Mouse (Mus musculus): Measurements from ENCODE around the gene Pou3f1.

The Pou3f1 gene

DNA sequence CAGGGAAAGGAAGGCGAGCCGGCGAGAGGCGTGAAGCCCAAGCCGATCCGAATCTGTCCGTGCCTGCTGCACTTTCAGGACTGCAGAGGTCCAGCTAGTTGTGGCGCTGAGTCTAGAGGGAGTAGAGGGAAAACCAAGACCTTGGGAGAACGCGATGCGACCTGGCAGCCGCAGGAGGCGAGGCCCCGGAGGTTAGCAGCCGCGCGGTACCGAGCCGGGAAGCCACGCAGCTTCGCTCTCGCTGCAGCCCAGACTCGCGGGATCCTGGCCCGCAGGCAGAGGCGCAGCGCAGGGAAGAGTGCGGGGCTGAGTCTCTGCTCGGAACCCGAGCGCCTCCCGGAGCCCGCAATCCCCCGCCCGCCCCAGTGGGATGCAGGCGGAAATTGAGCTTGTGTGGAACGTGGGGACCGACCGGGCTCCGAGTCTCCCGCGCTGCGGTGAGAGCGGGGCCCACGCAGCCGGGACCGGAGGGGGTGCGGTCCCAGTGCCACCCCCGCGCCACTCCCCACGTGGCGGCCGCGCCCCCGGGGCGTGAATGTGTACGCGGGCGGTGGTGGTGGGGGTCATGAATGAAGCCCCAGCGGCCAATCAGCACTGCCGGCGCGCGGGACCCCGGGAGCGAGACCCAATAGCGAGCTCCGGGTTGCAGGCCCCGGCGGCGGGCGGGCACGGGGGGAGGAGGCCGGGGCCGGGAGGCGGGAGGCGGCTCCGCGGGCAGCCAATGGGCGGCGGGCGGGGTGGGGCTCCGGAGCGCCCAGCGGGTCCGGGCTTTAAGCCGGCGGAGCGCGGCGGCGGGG is 445 bp downstream of the Pou3f1 start:
- DNase-seq (ENCODE audit: low spot score in 2 of 2), result peak; percentile 73 to 77

DNA sequence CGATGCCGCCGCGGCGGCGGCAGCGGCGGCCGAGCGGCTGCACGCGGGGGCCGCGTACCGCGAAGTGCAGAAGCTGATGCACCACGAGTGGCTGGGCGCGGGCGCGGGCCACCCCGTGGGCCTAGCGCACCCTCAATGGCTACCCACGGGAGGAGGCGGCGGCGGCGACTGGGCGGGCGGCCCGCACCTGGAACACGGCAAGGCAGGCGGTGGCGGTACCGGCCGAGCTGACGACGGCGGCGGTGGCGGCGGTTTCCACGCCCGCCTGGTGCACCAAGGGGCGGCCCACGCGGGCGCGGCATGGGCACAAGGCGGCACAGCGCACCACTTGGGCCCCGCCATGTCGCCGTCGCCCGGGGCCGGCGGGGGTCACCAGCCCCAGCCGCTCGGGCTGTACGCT is 1.2 kb downstream of the Pou3f1 start:
- no peak for DNase-seq (ENCODE audit: low spot score in 2 of 2)

DNA sequence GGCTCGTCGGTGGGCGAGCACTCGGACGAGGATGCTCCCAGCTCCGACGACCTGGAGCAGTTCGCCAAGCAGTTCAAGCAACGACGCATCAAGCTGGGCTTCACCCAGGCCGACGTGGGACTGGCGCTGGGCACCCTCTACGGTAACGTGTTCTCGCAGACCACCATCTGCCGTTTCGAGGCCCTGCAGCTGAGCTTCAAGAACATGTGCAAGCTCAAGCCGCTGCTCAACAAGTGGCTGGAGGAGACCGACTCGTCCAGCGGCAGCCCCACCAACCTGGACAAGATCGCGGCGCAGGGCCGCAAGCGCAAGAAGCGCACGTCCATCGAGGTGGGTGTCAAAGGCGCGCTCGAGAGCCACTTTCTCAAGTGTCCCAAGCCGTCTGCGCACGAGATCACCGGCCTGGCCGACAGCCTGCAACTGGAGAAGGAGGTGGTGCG is 1.8 kb downstream of the Pou3f1 start:
- no peak for DNase-seq (ENCODE audit: low spot score in 2 of 2)

DNA sequence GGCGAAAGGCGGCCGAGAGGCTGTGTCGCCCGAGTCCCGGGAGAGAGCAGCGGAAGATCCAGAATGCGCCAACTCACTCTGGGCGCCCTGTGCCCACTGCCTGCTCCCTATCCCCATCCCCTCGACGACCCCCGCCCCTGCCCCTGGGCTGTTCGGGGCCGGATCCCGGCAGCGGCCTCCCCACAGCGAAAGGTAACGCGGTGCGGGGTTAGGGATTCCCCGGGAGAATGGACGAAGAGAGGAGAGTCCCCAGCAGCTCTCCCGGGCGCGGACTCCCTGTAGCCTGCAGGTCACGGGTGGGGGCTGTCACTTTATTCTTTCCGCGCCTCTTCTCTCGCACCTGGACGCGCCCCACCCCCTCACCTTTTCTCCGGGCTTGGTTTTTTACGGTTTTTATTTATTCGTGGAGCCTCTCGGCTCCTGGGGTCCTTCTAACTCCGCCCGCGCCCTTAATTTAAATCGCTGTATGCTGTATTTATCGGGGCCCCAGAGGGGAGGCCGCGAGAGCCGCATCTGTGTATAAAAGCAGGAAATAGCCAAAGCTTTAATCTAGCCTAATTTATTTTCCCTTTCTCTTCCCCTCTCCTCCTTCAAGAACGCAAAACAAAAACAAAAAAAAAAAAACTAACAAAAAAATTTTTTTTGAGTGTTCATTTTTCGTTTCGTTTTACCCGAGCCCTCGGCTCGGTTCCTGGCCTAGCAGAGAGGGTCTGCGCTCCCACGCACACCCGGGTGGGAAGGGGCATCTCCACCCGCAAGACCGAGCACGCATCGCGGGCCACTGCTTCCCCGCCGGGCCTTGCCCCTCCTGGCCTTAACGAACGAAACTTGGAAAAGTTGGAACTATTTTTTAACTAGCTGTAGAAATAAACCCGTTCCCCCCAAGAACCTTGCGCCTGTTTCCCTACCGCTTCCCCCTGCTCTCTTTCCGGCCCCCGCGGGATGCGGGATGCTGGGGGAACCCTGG is 2.9 kb downstream of the Pou3f1 start:
- no peak for DNase-seq (ENCODE audit: low spot score in 2 of 2)

DNA sequence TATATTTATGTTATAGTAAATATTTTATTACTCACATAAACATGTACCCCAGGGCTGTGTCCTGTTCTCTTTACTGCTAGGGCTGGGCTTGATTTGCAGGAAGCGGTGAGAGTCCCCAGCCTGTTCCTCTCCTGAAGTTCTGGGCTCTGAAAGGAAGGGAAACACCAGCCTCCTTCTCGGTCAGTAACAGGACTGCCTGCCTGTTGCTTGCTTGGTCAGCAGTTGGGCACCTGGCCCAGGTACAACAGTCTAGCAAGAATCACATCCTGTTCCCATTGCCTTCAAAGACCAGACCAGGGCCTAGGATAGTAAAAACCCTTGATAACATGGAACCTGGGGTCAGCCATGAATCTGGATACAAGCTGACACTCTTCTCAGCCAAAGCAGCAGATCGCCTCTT is 4.0 kb downstream of the Pou3f1 start:
- no peak for DNase-seq (ENCODE audit: low spot score in 2 of 2)

DNA sequence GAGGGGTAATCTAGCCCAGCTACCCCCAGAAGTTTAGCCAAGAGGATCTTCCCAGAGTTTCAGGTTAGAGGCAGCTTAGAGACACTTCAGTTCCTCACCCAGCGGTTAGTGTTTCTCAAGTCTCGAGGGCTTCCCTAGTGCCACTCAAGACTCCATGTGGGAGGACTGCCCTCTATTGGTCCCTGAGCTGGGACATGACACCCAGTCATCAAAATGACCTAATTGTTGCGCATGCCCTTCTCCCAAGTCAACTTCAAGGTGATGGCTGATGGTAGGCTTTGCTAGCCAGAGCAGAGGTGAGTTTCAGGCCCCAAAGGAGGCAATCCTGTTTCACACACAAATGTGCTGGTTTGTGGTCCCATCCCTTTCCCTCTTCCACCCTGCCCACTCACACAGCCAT is 6.4 kb downstream of the Pou3f1 start:
- DNase-seq (ENCODE audit: low spot score in 2 of 2), result no peak

DNA sequence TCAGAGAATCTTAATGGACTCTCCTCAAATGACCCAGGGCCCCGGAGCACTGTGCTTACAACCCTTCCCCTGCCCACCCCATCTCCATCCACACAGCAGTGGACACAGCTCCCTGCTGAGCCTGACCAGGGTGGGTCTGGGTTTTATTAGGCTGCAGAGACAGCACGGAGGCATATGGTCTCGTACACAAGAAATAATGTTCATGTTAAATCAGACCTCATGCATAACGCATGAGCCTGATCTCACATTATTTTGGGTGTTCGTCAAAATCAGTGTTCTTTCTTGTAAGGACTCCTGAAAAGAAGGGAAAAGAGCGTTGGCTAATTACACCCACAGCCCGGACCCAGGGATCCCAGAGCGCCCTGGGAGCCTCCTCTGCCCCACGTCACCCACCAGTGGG is 7.6 kb downstream of the Pou3f1 start:
- DNase-seq (ENCODE audit: low spot score in 2 of 2), result no peak

DNA sequence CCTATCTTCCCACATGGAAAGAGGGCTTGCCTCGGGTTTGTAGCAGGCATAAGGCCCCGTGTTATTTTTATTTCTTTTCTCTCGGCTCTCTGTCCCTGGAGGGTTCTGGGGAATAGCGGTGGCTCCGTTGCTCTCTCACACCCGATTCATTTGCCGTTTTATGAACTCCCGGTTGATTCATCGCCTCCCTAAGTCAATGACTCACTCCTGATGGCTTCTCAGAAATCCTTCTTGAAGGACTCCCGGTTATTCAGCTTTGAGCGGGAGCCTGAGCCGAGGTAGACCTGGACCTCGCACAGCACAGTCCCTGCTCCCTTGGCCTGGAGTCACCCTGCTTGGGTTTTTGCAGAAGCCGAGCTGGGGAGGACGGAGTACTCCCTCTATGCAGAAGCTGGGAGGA is 8.0 kb downstream of the Pou3f1 start:
- DNase-seq (ENCODE audit: low spot score in 2 of 2), result no peak

DNA sequence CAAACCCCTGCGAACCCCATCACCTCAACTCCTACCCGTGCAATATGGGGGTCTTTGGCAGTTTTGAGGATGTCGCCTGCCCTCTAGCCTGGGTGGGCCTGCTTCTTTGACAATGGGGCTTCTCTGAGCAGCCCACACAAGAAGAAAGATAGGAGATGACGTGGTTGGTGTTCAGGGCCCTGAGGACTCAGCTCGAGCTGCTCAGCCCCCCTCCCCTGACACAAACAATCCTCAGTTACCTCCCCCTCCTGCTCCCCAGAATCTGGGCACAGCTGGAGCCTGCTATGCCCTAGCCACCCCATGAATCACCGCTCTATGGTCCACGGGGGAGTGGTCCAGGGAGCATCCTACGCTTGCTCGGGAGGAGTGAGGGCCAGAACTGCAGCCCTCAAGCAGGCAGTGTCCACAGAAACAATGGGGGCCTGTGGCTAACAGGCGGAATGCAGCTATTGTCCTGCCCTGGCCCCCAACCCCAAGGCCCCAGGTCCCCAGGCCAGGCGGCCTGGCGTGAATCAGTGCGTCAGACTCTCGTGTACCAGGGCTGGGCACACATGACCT is 10.9 kb downstream of the Pou3f1 start:
- DNase-seq (ENCODE audit: low spot score in 2 of 2), result no peak

DNA sequence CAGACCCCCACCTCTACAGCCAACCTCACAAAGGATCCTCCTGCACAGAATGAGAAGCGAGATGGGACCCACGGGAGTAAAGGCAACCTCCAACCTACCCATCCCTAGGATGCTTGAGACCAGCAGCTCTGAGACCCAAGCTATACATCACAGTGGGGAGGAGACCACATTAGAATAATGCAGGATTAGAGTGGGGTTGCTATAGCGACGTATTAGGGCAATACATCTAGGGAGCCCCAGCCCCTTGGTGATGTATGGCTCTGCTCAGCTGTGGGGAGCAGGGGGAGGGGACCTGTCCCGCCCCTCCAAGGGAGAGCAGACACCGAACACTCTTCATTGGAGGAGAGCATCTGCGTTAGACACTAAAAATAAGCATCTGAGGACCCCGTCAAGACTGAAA is 11.5 kb downstream of the Pou3f1 start:
- DNase-seq (ENCODE audit: low spot score in 2 of 2), result no peak

DNA sequence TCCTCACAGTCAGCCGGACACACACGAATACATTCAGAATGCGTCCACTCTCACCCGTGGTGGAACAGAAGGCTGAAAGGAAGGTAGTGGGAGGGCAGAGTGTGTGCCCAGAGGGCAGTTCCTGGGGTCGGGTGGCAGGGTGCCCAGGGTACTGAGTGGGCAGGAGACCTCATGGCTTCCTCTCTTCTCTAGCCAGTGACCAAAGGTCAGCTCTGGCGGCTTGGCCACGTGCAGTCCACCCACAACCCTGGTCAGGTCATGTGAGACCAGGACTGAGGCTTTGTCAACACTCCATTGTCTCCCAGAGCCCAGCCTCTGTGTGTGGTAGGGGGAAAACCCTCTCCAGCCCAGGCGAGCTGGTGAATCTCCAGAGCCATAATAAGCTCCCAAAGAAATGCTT is 13.6 kb downstream of the Pou3f1 start:
- DNase-seq (ENCODE audit: low spot score in 2 of 2), result no peak

DNA sequence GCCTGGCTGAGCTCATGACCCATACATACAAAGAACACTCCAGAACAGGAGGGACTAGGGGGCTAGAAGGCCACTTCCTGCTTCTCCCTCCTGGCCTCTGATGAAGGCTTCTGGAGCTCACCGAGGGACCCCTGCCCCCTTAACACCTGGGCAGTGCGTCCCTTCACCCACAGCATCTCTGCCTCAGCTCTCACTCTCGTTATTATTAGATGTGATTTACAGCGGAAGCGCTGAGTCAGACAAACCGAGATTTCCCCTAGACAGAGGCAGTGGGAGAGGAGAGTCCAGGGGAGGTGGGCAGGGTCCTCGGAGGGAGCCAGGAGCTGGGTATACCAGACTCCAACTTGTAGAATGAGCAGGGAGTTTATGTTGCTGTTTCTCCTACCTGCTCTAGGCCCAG is 15.0 kb downstream of the Pou3f1 start:
- no peak for DNase-seq (ENCODE audit: low spot score in 2 of 2)

DNA sequence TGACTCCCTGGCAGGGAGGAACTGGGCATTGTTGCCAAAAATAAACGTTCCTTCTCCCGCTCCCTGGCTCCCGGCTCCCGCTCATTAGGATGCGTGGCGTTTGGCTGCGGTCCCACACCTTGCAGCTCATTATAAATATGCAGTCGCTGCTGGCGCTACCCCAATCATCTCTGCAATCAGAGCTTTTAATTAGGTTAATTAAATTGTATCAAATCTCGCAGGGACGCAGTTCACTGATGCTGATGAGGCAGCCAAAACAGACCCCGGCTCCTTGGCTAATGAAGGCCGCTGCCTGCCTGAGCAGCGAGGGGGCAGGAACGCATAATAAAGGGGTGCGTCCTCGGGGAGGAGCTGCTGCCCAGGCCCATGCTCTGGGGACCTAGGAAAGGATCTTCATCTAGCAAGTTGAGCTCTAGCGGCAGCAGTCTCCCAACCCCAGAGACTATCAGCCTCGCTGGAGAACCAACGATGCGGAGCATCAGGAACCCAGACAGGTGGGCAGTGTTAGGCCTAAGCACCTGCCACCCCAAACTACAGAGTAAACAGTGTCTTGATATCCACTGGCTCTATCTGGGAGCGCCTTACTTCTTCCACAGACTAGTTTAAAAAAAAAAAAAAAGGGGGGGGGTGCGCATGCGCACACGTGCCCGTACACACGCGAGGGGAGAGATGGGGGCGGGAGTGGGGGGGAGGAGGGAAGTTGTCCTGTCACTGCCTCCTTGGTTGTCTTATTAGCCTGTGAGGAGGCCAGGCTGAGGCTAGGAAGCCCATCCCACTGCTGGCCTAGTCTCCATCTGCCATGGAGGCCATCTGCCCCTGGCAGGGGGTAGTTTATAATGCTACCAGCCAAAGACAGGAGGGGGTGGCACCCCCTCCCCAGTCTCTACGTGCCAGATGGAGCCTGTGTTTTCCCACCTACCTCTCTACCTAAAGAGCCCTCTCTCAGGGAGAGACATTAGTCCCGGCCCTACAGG is 16.0 kb downstream of the Pou3f1 start:
- no peak for DNase-seq (ENCODE audit: low spot score in 2 of 2)

DNA sequence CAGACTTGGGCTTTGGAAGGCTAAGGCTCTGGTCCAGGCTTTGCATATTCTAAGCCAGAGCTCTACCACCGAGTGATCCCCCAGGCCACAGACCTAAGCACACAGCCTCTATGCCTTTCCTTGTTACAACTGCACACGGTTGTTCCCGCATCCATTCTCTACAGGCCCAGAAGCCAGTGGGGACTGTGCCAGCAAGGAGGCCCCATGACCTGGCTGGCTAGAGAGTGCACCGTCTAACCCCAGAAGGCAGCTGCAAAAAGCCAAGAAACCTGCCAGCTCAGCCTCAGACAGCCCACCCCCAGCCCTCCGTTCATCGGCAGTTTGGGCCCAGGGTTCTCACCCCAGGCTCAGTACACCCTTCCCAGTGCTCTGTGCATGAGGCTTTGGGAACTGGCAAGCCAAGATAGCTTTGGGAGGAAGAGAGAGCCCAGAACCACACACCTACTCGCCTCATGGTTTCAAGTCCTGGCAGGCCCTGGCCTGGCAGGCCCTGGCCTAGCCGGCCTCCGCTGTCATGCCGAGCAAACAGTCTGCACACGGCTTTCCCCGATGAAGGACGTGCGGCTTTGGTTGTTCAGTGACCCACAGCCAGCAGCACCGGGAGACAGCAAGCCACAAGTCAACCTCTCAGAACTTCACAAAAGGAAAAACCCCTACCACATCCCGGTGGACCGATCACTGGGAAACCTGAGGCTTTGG is 17.9 kb downstream of the Pou3f1 start:
- DNase-seq (ENCODE audit: low spot score in 2 of 2), result no peak

DNA sequence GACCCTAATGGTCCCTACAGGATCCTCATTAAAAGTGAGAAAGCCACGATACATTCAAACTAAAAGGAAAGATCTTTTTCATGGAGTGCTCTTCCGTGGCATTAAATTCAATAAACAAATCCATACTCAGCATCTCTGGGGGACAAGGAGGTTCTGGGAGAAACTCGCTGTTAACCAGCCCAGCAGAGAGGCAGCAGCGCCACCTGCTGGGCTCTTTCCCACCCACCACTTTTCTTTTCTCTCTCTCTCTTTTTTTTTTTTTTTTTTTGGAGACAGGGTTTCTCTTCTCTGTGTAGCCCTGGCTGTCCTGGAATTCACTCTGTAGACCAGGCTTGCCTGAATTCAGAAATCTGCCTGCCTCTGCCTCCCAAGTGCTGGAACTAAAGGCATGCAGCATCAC is 18.4 kb downstream of the Pou3f1 start:
- DNase-seq (ENCODE audit: low spot score in 2 of 2), result no peak

DNA sequence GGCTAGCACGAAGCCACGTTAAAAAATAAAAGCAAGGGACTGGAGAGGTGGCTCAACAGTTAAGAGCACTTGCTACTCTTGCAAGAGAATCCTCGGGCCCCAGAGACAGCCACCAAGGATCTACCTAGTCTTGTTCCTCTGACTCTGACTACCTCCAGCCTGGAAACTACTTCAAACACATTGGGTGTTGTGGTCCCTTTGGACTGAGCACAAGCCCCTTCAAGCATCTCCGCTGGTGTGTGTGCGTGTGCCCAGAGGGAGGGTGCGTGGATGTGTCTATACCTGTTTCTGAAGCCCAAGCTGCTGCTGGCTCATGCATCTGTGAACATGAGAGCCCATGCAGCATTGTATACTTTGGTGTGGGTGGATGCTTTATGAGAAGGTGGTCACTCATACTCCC is 19.4 kb downstream of the Pou3f1 start:
- no peak for DNase-seq (ENCODE audit: low spot score in 2 of 2)

DNA sequence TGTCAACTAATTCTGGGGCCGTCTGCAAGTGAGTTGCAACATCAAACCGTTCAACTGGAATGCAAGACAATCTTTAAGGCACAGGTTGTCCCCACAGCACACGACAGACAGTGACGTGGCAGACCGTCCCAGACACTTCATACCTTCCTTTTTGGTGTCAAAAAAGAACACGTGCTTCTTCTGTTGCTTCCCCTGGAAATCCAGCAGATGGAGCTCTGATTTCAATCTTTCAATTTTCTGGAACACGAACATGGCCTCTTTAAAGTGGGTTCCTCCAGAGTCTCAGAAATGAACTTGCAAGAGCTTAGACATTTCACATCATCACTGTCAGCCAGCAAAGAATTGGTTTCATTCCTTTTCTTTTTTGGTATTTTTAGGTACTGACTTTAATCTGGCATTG is 25.7 kb downstream of the Pou3f1 start:
- DNase-seq (ENCODE audit: low spot score in 2 of 2), result no peak

DNA sequence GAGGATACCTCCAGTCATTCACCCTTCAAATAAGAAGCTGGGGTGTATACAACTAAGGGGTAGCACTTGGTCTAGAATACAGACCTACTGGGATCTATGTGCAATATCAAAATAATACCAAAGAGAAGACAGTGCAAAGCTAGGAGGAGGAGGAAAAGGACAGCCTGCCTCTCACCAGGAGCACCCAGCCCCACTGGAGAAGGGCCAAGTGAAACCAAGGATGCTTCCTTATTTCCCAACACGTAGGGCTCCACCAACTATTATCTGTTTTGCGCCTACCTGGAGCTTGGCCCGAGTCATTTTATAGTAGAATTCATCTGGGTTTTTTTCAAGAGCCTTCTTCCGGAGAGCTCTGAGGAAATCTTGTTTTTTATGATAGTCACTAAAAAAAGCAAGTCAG is 26.9 kb downstream of the Pou3f1 start:
- no peak for DNase-seq (ENCODE audit: low spot score in 2 of 2)

DNA sequence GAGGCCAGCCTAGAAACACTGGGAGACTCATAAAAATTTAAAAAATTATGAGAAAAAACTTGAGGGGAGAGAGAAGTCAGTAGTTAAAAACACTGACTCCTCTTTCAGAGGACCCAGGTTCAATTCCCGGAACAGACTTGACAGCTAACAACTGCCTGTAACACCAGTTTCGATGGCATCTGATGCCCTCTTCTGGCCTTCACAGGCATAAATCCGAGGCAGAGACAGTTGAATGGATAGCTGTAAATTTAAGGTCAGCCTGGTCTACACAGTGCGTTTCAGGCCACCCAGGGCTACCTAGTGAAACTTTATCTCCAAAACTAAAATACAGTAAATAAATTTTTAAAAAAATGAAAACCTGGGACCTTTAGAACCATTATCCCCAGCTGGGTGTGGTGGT is 28.4 kb downstream of the Pou3f1 start:
- no peak for DNase-seq (ENCODE audit: low spot score in 2 of 2)

DNA sequence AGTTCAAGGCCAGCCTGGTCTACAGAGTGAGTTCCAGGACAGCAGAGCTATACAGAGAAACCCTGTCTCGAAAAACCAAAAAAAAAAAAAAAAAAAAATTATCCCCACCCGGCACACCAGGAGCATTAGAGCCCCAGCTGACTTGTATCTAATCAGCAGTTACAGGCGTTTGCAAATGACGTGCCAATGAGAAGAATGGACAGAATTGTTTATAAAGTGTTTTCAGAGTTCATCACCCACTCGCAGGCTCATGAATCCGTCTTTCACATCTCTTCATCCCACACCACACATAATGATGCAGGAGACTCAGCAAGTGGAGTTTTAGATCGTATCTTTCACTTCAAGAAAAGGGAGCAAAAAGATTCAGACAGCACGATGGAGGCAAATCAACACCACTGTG is 28.8 kb downstream of the Pou3f1 start:
- DNase-seq (ENCODE audit: low spot score in 2 of 2), result no peak

DNA sequence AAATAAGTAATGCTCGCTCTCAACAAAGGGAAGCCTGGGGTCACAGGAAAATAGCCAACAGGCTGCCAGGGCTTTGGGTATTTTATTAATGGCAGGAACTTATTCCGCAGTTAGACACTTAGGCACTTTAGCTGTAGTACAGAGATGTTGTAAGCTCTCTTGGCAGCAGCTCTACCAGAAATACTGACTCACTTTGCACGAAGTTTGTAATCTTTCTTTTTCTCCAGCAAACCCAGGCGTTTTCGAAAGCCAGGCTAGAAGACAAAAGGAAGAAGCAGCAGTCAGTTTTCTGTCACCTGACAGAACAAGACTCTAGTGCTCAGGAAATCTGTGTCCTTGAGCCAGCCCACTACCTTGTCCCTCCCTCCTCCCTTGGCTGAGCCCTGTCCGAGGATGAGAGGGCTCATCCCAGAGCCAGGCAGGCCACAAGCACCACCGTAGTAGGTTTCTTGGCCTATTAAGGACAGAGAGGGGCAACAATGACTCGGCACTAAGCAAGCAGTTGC is 29.3 kb downstream of the Pou3f1 start:
- DNase-seq (ENCODE audit: low spot score in 2 of 2), result peak in 1 of 2 experiments; percentile 35

Data from heart, adult 9 months (tissue).